Mouse (Mus musculus) midbrain, embryonic 11.5 days (tissue): ENCODE data around the gene Necab2. TPM values are rescaled to one million over a fixed set of nuclear protein-coding genes. Genes with fewer than 3 reads are reported as not detected.

Source experiments
- ATAC-seq: fragments of 200-750 bp; cut with Nextera tagmentation; 2 replicates; pipeline ENCODE4 v1.8.0; 2017; ENCODE audit warnings: moderate TSS enrichment, moderate library complexity; ENCODE audit not compliant: low FRiP score
- DNase-seq: peaks from one replicate; pipeline ENCODE4 v3.0.0; 2015; ENCODE audit warnings: low spot score; ENCODE audit errors: missing footprints
- H3K27ac ChIP-seq: fragments of 300-500 bp; sonication (generic); 2 replicates; pipeline ENCODE4 v1.5.1; 2014; ENCODE audit warnings: low read depth, low read length
- H3K27me3 ChIP-seq: fragments of 300-500 bp; sonication (generic); 2 replicates; pipeline ENCODE4 v1.6.1; 2014; ENCODE audit warnings: mild to moderate bottlenecking, low read length, moderate library complexity, mixed read lengths; ENCODE audit not compliant: control insufficient read depth, insufficient read depth
- H3K36me3 ChIP-seq: fragments of 300-500 bp; sonication (generic); 2 replicates; pipeline ENCODE4 v1.6.1; 2014; ENCODE audit warnings: mild to moderate bottlenecking, low read length, moderate library complexity, mixed read lengths; ENCODE audit not compliant: control insufficient read depth, insufficient read depth
- H3K4me1 ChIP-seq: fragments of 300-500 bp; sonication (generic); 2 replicates; pipeline ENCODE4 v1.6.1; 2014; ENCODE audit warnings: low read length; ENCODE audit not compliant: control insufficient read depth, insufficient read depth
- H3K4me2 ChIP-seq: fragments of 300-500 bp; sonication (generic); 2 replicates; pipeline ENCODE4 v1.6.1; 2014; ENCODE audit warnings: mild to moderate bottlenecking, moderate library complexity
- H3K4me3 ChIP-seq: fragments of 300-500 bp; sonication (generic); 2 replicates; pipeline ENCODE4 v1.5.1; 2014; ENCODE audit warnings: low read depth, low read length
- H3K9ac ChIP-seq: fragments of 300-500 bp; sonication (generic); 2 replicates; pipeline ENCODE4 v1.6.1; 2014; ENCODE audit warnings: low read length
- H3K9me3 ChIP-seq: fragments of 300-500 bp; sonication (generic); 2 replicates; pipeline ENCODE4 v1.6.1; 2016; ENCODE audit warnings: low read length; ENCODE audit not compliant: control insufficient read depth
- WGBS: fragments of 180-500 bp; shearing (Covaris S2); extraction: QIAGEN DNeasy Blood & Tissue Kit; methylation state at CpG from one replicate; pipeline ENCODE4 v1.1.7; 2014; 5-methylcytosine and 5-hydroxymethylcytosine counted together
- polyA plus RNA-seq: library from polyadenylated mRNA; unstranded; fragments of >200 nt; fragmentation: Nextera tagmentation; extraction: Ambion mirVana; gene quantifications from 2 replicates; pipeline ENCODE4 v1.2.1, GENCODE M21; 2014

The Necab2 gene
- polyA plus RNA-seq, 1 experiment from 2014 or later = 20.3 TPM

GRCm38 (mm10) chr8:119459724-119460123, 13.2 kb downstream of the Necab2 start:
- Histone ChIP-seq H3K9me3 (no peaks in the 10 kb centered on the region), H3K9ac (peak overlapping the region; percentile 16; the same call in 1 of the 2 replicates), H3K4me3 (no peak overlapping the region), H3K4me2 (no peak overlapping the region), H3K4me1 (peaks cover 12% of the 10 kb centered on the region), H3K27ac (0 out of 2 replicates have a peak overlapping the region, but pooled peaks have one; percentile 6), H3K27me3 (no peaks in the 10 kb centered on the region; the same call in 1 of the 2 replicates), H3K36me3 (no peaks in the 10 kb centered on the region)
- DNase-seq = no peak
- peak; percentile 59; the same call in 1 of the 2 replicates for ATAC-seq
- 42% methylated on average over 16 of the region's 16 CpGs for WGBS

- Histone ChIP-seq H3K9me3 (no peaks in the 10 kb centered on the region), H3K27me3 (peaks cover 2% of the 10 kb centered on the region), H3K4me2 (no peak overlapping the region), H3K36me3 (no peaks in the 10 kb centered on the region), H3K4me3 (no peak overlapping the region), H3K27ac (no peak overlapping the region), H3K9ac (no peak overlapping the region), H3K4me1 (peaks cover 27% of the 10 kb centered on the region)
- 76% methylated on average over 9 of the region's 9 CpGs for WGBS
- DNase-seq (no peak), ATAC-seq (no peak)
These were observed 14.8 kb downstream of the Necab2 start for GRCm38 (mm10) chr8:119461356-119461755.

GRCm38 (mm10) chr8:119463709-119464108, 17.2 kb downstream of the Necab2 start:
- Histone ChIP-seq H3K9me3 (no peaks in the 10 kb centered on the region), H3K9ac (no peak overlapping the region), H3K27me3 (peaks cover 2% of the 10 kb centered on the region), H3K36me3 (no peaks in the 10 kb centered on the region), H3K4me3 (no peak overlapping the region), H3K4me2 (no peak overlapping the region), H3K4me1 (peaks cover 28% of the 10 kb centered on the region), H3K27ac (no peak overlapping the region)
- 48% methylated on average over 7 of the region's 7 CpGs for WGBS
- ATAC-seq (peak; percentile 13; the same call in 1 of the 2 replicates), DNase-seq (no peak)

- H3K9me3 ChIP-seq = no peaks in the 10 kb centered on the region
- H3K4me1 ChIP-seq = peaks cover 28% of the 10 kb centered on the region
- 2% methylated on average over 18 of the region's 18 CpGs for WGBS
- DNase-seq (peak; percentile 91), ATAC-seq (peak; percentile 42)
- H3K4me3 ChIP-seq = peak overlapping the region; percentile 3; the same call in 1 of the 2 replicates
- no peak overlapping the region for H3K27ac ChIP-seq
- peaks cover 2% of the 10 kb centered on the region for H3K27me3 ChIP-seq
- peak overlapping the region; percentile 17 for H3K4me2 ChIP-seq
- peak overlapping the region; percentile 3; the same call in 1 of the 2 replicates for H3K9ac ChIP-seq
- H3K36me3 ChIP-seq = no peaks in the 10 kb centered on the region
These were observed 19.6 kb downstream of the Necab2 start for GRCm38 (mm10) chr8:119466105-119466504.

- Histone ChIP-seq H3K27me3 (peaks cover 2% of the 10 kb centered on the region), H3K9me3 (no peaks in the 10 kb centered on the region), H3K4me2 (no peak overlapping the region), H3K27ac (no peak overlapping the region), H3K36me3 (no peaks in the 10 kb centered on the region), H3K4me3 (no peak overlapping the region), H3K4me1 (peaks cover 28% of the 10 kb centered on the region), H3K9ac (no peak overlapping the region)
- no peak for DNase-seq
- ATAC-seq = no peak
- 75% methylated on average over 10 of the region's 10 CpGs for WGBS
These were observed 20.3 kb downstream of the Necab2 start for GRCm38 (mm10) chr8:119466794-119467193.

- H3K4me3 ChIP-seq = no peak overlapping the region
- no peaks in the 10 kb centered on the region for H3K36me3 ChIP-seq
- peaks cover 28% of the 10 kb centered on the region for H3K4me1 ChIP-seq
- ATAC-seq = no peak
- no peak for DNase-seq
- H3K27me3 ChIP-seq = peaks cover 2% of the 10 kb centered on the region
- H3K9ac ChIP-seq = no peak overlapping the region
- WGBS = 94% methylated on average over 8 of the region's 8 CpGs
- H3K27ac ChIP-seq = no peak overlapping the region
- H3K4me2 ChIP-seq = no peak overlapping the region
- H3K9me3 ChIP-seq = no peaks in the 10 kb centered on the region
These were observed 21.6 kb downstream of the Necab2 start for GRCm38 (mm10) chr8:119468091-119468490.

- ATAC-seq = no peak
- WGBS = 32% methylated on average over 5 of the region's 5 CpGs
- H3K27ac ChIP-seq = no peak overlapping the region
These were observed 32.2 kb downstream of the Necab2 start for GRCm38 (mm10) chr8:119478684-119479083.

GRCm38 (mm10) chr8:119484145-119484896, 37.8 kb downstream of the Necab2 start:
- no peak overlapping the region for H3K4me2 ChIP-seq
- H3K27ac ChIP-seq = no peak overlapping the region
- 87% methylated on average over 11 of the region's 11 CpGs for WGBS
- H3K27me3 ChIP-seq = no peaks in the 10 kb centered on the region
- H3K4me3 ChIP-seq = no peak overlapping the region
- no peaks in the 10 kb centered on the region for H3K9me3 ChIP-seq
- H3K4me1 ChIP-seq = no peaks in the 10 kb centered on the region
- H3K9ac ChIP-seq = no peak overlapping the region
- ATAC-seq = no peak
- DNase-seq = no peak
- no peaks in the 10 kb centered on the region for H3K36me3 ChIP-seq

More at GRCm38 (mm10) chr8:119478684-119479083, 32.2 kb downstream of the Necab2 start:
- H3K4me2 ChIP-seq = no peak overlapping the region
- no peaks in the 10 kb centered on the region for H3K27me3 ChIP-seq
- no peak for DNase-seq
- H3K4me3 ChIP-seq = no peak overlapping the region
- no peaks in the 10 kb centered on the region for H3K4me1 ChIP-seq
- no peaks in the 10 kb centered on the region for H3K36me3 ChIP-seq
- H3K9me3 ChIP-seq = no peaks in the 10 kb centered on the region
- no peak overlapping the region for H3K9ac ChIP-seq

GRCm38 (mm10) chr8:119487093-119487492, 40.6 kb downstream of the Necab2 start:
- H3K4me1 ChIP-seq = peaks cover 5% of the 10 kb centered on the region
- H3K36me3 ChIP-seq = no peaks in the 10 kb centered on the region
- H3K27me3 ChIP-seq = no peaks in the 10 kb centered on the region
- no peak for DNase-seq
- WGBS = 75% methylated on average over 7 of the region's 7 CpGs
- H3K9me3 ChIP-seq = no peaks in the 10 kb centered on the region
- no peak overlapping the region for H3K4me3 ChIP-seq
- no peak overlapping the region for H3K9ac ChIP-seq
- no peak overlapping the region for H3K27ac ChIP-seq
- no peak for ATAC-seq
- H3K4me2 ChIP-seq = no peak overlapping the region
